Mouse (Mus musculus) CD4-positive, CD25-positive, alpha-beta regulatory T cell, adult 4 months (primary cell): ENCODE measurements around the gene Gm1527. TPM values are rescaled to one million over a fixed set of nuclear protein-coding genes. Genes with fewer than 3 reads are reported as not detected.
A peak's percentile ranks its signal among the peaks of the same experiment; 100 is the strongest.
"Not testable (repeated sequence)": the region's sequence is repeated elsewhere in the genome, so short reads cannot be mapped to it uniquely, and the experiment has no call there.

ENCODE experiments used
- ATAC-seq: one replicate; pipeline ENCODE4 v1.8.0; 2017
- polyA plus RNA-seq, 2 experiments: library from polyadenylated mRNA; unstranded; fragments of 100-300 nt; shearing (Covaris generic); gene quantifications; one replicate each; pipeline ENCODE4 v1.2.1; 2017

Gene Gm1527
- polyA plus RNA-seq, result not detected

- no peak for ATAC-seq
Measured at GRCm38 (mm10) chr3:28892317-28892716, at the start of gene Gm1527. Gm1527 (plus strand) TSS chr3:28892617.

GRCm38 (mm10) chr3:28843231-28843630 is 49.2 kb upstream of the Gm1527 start:
- no peak for ATAC-seq

- ATAC-seq, result no peak
Measured at GRCm38 (mm10) chr3:28847115-28847514, 45.3 kb upstream of the Gm1527 start.

GRCm38 (mm10) chr3:28852174-28852573 is 40.2 kb upstream of the Gm1527 start:
- not testable (repeated sequence) for ATAC-seq

- not testable (repeated sequence) for ATAC-seq
Measured at GRCm38 (mm10) chr3:28859630-28860392, 32.6 kb upstream of the Gm1527 start.

GRCm38 (mm10) chr3:28896966-28897365 is 4.5 kb downstream of the Gm1527 start:
- not testable (repeated sequence) for ATAC-seq

GRCm38 (mm10) chr3:28965931-28966330 is 73.5 kb downstream of the Gm1527 start:
- ATAC-seq, result no peak

GRCm38 (mm10) chr3:28968851-28969250 is 76.4 kb downstream of the Gm1527 start:
- ATAC-seq, result peak; percentile 58

Other genes starting within 250 kb of the Gm1527 start
- not detected for gene Slc2a2, start 194.7 kb upstream of the Gm1527 start, polyA plus RNA-seq
- gene Eif5a2, start 111.3 kb upstream of the Gm1527 start, polyA plus RNA-seq, result 1 to 10 TPM; 4.4 to 5.2 TPM
- 100 to 1,000 TPM; 589 to 692 TPM for gene Rpl22l1, start 87.2 kb upstream of the Gm1527 start, polyA plus RNA-seq
- not detected for gene Egfem1, start 189.4 kb downstream of the Gm1527 start, polyA plus RNA-seq